Mouse (Mus musculus): ENCODE measurements at regions not wholly inside any gene's neighbourhood (a gene's known extent, or its start where the extent isn't known, plus 50 kb on each side); places are given as distances from the start of the nearest gene placed in this dataset.

- no peak for TF ChIP-seq EP300 (IDR thresholded peaks at IDR 0.05; ENCODE audit: low read depth)
- no peak for TF ChIP-seq CTCF (IDR thresholded peaks at IDR 0.05; ENCODE audit: low read depth)
Observed at GRCm38 (mm10) chr3:80050920-80051319, 166.6 kb downstream of the Fam198b start.

Data from liver, embryonic 14.5 days (tissue).